Mouse (Mus musculus): ENCODE results near the gene 5730522E02Rik. TPM values are rescaled to one million over a fixed set of nuclear protein-coding genes. Genes with fewer than 3 reads are reported as not detected.
A peak's percentile ranks its signal among the peaks of the same experiment; 100 is the strongest.

The 5730522E02Rik gene
- polyA plus RNA-seq, 1 experiment from 2014 or later = 4.6 TPM

DNA sequence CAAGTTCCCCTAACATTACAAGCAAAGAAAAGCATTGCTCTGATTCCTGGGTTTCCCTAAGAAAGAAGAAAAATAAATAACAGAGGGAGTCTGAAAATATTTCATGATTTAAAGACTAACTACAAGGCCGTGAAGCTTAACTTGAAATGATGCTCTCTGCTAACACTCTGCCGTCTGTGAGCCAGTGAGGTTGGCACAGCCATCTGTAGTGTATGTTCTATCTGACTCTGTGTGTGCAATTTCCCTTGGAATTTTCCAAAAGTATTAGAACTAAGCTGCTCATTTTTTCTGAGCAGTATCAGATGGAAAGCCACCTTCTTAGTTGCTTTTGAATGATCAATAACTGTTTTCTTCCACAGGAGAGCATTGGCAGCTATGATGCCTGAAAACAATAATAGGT, 134.2 kb downstream of the 5730522E02Rik start:
- Histone ChIP-seq H3K9me3 (ENCODE audit: control insufficient read depth, low read length) (no peaks in the 10 kb centered on the region), H3K4me3 (ENCODE audit: low read depth, low read length) (no peak overlapping the region), H3K27ac (ENCODE audit: low read depth, low read length) (no peak overlapping the region), H3K4me2 (no peak overlapping the region), H3K27me3 (ENCODE audit: control insufficient read depth, insufficient read depth, low read length) (no peaks in the 10 kb centered on the region), H3K9ac (ENCODE audit: low read length) (no peak overlapping the region), H3K4me1 (ENCODE audit: control insufficient read depth, insufficient read depth, low read length) (peaks cover 2% of the 10 kb centered on the region; the same call in 1 of the 2 replicates), H3K36me3 (ENCODE audit: control insufficient read depth, insufficient read depth, low read length) (no peaks in the 10 kb centered on the region)
- ATAC-seq (ENCODE audit: low FRiP score) (no peak), DNase-seq (ENCODE audit: low spot score, missing footprints) (no peak)
- WGBS = 80% methylated on average over 2 of the region's 2 CpGs

DNA sequence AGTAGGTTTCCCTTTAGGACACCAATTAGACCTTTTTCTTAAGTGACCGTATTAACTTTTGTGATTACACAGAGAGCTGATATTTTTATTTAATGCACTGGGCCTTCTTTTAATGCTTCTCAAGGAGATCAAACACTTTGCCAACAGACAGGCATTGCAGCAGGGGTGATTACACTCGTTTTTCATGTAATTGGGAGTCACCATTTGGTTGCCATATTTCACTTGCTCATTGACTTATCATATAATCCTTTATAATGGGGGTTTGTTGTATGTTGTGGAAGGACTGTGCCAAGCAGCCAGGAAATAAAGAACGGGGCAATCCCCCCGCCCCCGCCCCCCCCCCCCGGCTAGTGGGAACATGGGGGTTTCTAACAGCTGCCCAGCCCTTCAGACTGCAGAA, 135.0 kb downstream of the 5730522E02Rik start:
- no peaks in the 10 kb centered on the region for H3K27me3 ChIP-seq (ENCODE audit: control insufficient read depth, insufficient read depth, low read length)
- no peak overlapping the region for H3K27ac ChIP-seq (ENCODE audit: low read depth, low read length)
- H3K4me3 ChIP-seq (ENCODE audit: low read depth, low read length) = no peak overlapping the region
- H3K36me3 ChIP-seq (ENCODE audit: control insufficient read depth, insufficient read depth, low read length) = no peaks in the 10 kb centered on the region
- H3K9me3 ChIP-seq (ENCODE audit: control insufficient read depth, low read length) = no peaks in the 10 kb centered on the region
- no peak overlapping the region for H3K4me2 ChIP-seq
- H3K9ac ChIP-seq (ENCODE audit: low read length) = no peak overlapping the region
- peaks cover 2% of the 10 kb centered on the region; the same call in 1 of the 2 replicates for H3K4me1 ChIP-seq (ENCODE audit: control insufficient read depth, insufficient read depth, low read length)
- DNase-seq (ENCODE audit: low spot score, missing footprints) = no peak
- 75% methylated on average over 6 of the region's 6 CpGs for WGBS
- no peak for ATAC-seq (ENCODE audit: low FRiP score)

DNA sequence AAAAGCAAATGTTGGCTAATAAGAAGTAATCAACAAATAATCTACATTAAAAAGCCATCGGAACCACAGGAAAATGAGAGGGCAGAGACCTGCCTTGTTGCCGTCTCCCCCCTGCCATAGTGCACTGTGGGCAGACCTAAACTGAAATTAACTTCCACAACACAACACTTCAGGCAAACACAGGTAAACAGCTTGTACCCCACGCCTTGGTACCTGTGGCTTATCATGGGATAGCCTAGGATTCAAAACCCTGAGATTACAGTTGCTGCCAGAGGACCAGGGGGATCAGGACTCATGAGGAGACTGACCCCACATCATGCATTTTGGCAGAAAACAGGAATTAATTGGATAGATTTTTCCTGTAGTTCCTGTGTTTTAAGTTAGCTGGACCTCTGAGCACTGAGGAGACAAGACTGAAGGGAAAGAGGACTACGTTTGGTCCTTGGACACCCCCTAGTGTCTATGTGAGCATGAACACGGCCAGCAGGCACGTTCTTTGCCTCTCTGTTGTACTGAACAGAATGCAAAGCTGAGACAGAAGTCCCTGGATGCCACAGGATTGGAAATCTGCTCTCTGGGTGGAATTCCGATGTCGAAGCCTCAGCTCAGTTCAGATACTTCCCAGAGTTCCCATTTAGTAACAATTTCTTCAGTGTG, 136.8 kb downstream of the 5730522E02Rik start:
- H3K9ac ChIP-seq (ENCODE audit: low read length) = no peak overlapping the region
- 47% methylated on average over 8 of the region's 8 CpGs for WGBS
- H3K27ac ChIP-seq (ENCODE audit: low read depth, low read length) = no peak overlapping the region
- ATAC-seq (ENCODE audit: low FRiP score) (peak; percentile 89), DNase-seq (ENCODE audit: low spot score, missing footprints) (no peak)
- peaks cover 2% of the 10 kb centered on the region; the same call in 1 of the 2 replicates for H3K4me1 ChIP-seq (ENCODE audit: control insufficient read depth, insufficient read depth, low read length)
- no peak overlapping the region for H3K4me2 ChIP-seq
- no peaks in the 10 kb centered on the region for H3K9me3 ChIP-seq (ENCODE audit: control insufficient read depth, low read length)
- H3K36me3 ChIP-seq (ENCODE audit: control insufficient read depth, insufficient read depth, low read length) = no peaks in the 10 kb centered on the region
- no peak overlapping the region for H3K4me3 ChIP-seq (ENCODE audit: low read depth, low read length)
- no peaks in the 10 kb centered on the region for H3K27me3 ChIP-seq (ENCODE audit: control insufficient read depth, insufficient read depth, low read length)

DNA sequence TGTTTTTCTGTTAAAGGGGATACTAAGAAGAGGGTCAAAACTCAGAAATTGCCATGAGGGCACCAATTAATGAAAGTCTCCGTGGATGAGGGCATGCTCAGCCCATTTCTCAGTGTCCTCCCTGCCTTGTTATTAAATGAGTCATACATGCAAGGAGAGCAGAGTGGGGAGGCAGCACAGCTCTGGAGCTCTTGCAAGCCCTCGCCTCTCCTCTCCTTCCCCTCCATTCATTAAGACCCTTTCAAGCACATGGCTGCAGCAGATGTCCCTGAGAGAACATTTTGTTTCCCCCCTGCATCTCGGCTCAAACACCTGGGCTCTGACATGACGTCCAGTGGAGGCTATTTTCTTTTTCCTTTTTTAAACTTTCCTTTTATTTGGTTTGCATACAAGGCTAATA, 138.5 kb downstream of the 5730522E02Rik start:
- Histone ChIP-seq H3K9me3 (ENCODE audit: control insufficient read depth, low read length) (no peaks in the 10 kb centered on the region), H3K36me3 (ENCODE audit: control insufficient read depth, insufficient read depth, low read length) (no peaks in the 10 kb centered on the region), H3K4me1 (ENCODE audit: control insufficient read depth, insufficient read depth, low read length) (peaks cover 2% of the 10 kb centered on the region; the same call in 1 of the 2 replicates), H3K4me2 (no peak overlapping the region), H3K27me3 (ENCODE audit: control insufficient read depth, insufficient read depth, low read length) (no peaks in the 10 kb centered on the region), H3K9ac (ENCODE audit: low read length) (no peak overlapping the region), H3K4me3 (ENCODE audit: low read depth, low read length) (no peak overlapping the region), H3K27ac (ENCODE audit: low read depth, low read length) (no peak overlapping the region)
- ATAC-seq (ENCODE audit: low FRiP score) (no peak), DNase-seq (ENCODE audit: low spot score, missing footprints) (no peak)
- 61% methylated on average over 4 of the region's 4 CpGs for WGBS

DNA sequence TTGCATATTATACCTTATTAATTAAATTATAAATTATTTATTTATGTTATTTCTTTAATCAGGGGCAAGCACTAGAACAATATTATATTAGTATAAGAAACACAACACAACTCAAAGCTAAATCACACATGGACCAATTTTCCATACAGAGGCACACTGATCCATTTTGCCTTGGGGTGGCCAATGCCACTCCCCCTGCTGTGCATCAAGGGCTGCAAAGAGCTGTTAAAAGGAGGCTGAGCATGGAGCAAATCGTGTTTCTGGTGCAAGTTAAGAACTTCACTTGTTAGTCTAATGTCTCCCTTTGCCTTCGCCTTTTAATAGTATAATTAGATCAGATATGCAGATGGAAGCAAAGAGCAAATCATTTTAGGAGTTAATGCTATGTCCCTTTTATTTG, 147.3 kb downstream of the 5730522E02Rik start:
- no peak overlapping the region for H3K4me3 ChIP-seq (ENCODE audit: low read depth, low read length)
- no peak overlapping the region for H3K4me2 ChIP-seq
- H3K36me3 ChIP-seq (ENCODE audit: control insufficient read depth, insufficient read depth, low read length) = no peaks in the 10 kb centered on the region
- 36% methylated on average over 2 of the region's 2 CpGs for WGBS
- no peak overlapping the region for H3K9ac ChIP-seq (ENCODE audit: low read length)
- DNase-seq (ENCODE audit: low spot score, missing footprints) = no peak
- H3K27me3 ChIP-seq (ENCODE audit: control insufficient read depth, insufficient read depth, low read length) = no peaks in the 10 kb centered on the region
- H3K9me3 ChIP-seq (ENCODE audit: control insufficient read depth, low read length) = no peaks in the 10 kb centered on the region
- peaks cover 3% of the 10 kb centered on the region; the same call in 1 of the 2 replicates for H3K4me1 ChIP-seq (ENCODE audit: control insufficient read depth, insufficient read depth, low read length)
- H3K27ac ChIP-seq (ENCODE audit: low read depth, low read length) = no peak overlapping the region
- ATAC-seq (ENCODE audit: low FRiP score) = no peak

DNA sequence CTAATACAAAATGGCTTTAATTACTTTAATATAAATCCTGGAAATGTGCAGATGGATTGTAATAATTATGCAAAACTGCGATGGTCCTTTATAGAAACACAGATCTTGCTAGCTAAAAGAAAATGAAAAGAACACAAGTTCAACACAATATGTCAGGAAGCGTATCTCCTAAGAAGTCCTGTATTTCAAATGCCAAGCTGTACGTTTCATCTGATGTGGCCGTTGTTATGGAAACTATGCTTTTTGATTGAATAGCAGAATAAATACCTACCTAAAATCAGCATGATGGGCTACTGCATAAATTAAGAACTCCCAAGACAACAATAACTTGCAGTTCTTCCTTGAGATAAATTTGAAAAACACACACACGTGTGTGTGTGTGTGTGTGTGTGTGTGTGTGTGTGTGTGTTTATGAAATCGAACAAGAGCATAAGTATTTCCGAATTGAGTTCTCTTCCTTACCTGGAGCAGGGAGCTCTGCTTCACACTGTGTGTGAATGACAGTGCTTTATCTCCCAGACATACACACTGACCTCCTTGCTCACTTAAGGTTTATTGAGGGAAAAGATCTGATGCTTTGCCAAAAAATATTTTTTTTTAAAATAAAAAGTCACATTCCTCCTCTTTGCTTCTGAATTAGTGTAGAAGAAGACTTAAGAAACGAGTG, 149.0 kb downstream of the 5730522E02Rik start:
- Histone ChIP-seq H3K9ac (ENCODE audit: low read length) (no peak overlapping the region), H3K4me2 (no peak overlapping the region), H3K27me3 (ENCODE audit: control insufficient read depth, insufficient read depth, low read length) (no peaks in the 10 kb centered on the region), H3K4me3 (ENCODE audit: low read depth, low read length) (no peak overlapping the region), H3K27ac (ENCODE audit: low read depth, low read length) (no peak overlapping the region), H3K4me1 (ENCODE audit: control insufficient read depth, insufficient read depth, low read length) (peaks cover 3% of the 10 kb centered on the region; the same call in 1 of the 2 replicates), H3K9me3 (ENCODE audit: control insufficient read depth, low read length) (no peaks in the 10 kb centered on the region), H3K36me3 (ENCODE audit: control insufficient read depth, insufficient read depth, low read length) (no peaks in the 10 kb centered on the region)
- DNase-seq (ENCODE audit: low spot score, missing footprints) = no peak
- 68% methylated on average over 8 of the region's 8 CpGs for WGBS
- ATAC-seq (ENCODE audit: low FRiP score) = no peak

DNA sequence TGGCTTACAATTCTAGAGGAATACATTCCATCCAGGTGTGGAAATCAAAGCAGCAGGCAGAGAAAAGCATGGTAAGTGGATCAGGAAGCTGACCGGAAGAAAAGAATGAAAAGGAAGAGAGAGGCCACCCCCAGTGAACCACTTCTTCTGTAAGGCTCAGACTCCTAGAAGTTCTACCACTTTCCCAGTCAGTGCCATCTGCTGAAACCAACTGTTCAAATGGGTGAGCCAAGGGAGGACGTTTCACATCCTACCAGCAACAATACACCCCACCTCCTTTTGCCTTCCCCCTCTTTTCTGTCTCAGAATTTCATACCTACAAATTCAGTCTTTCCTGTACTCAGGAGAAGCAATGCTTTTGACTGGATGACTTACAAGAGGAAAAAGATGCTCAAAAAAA, 197.0 kb downstream of the 5730522E02Rik start:
- Histone ChIP-seq H3K4me3 (ENCODE audit: low read depth, low read length) (no peak overlapping the region), H3K9me3 (ENCODE audit: control insufficient read depth, low read length) (no peaks in the 10 kb centered on the region), H3K27ac (ENCODE audit: low read depth, low read length) (no peak overlapping the region), H3K9ac (ENCODE audit: low read length) (no peak overlapping the region), H3K36me3 (ENCODE audit: control insufficient read depth, insufficient read depth, low read length) (no peaks in the 10 kb centered on the region), H3K4me2 (no peak overlapping the region), H3K27me3 (ENCODE audit: control insufficient read depth, insufficient read depth, low read length) (no peaks in the 10 kb centered on the region), H3K4me1 (ENCODE audit: control insufficient read depth, insufficient read depth, low read length) (no peaks in the 10 kb centered on the region)
- ATAC-seq (ENCODE audit: low FRiP score) (no peak), DNase-seq (ENCODE audit: low spot score, missing footprints) (no peak)
- WGBS = 73% methylated on average over 2 of the region's 2 CpGs

DNA sequence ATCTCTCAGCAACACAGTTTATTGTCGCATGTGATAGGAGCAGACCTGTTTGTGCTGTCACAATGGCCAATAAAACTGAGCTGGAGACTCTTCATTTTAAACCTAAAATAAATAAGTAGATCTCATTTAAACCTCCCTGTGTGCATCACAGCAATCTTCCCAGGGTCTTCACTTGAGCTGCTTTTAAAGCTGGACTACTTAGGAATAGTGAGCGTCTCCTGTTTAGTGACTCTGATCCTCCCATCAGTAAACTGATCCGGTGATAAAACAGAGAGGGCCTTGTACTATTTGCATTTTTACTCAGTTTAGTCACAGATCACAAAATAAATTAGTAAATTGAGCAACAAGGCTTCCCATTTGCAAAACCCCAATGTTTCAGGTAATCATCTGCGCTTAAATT, 206.5 kb downstream of the 5730522E02Rik start:
- no peaks in the 10 kb centered on the region for H3K9me3 ChIP-seq (ENCODE audit: control insufficient read depth, low read length)
- WGBS = 65% methylated on average over 4 of the region's 4 CpGs
- ATAC-seq (ENCODE audit: low FRiP score) = no peak

DNA sequence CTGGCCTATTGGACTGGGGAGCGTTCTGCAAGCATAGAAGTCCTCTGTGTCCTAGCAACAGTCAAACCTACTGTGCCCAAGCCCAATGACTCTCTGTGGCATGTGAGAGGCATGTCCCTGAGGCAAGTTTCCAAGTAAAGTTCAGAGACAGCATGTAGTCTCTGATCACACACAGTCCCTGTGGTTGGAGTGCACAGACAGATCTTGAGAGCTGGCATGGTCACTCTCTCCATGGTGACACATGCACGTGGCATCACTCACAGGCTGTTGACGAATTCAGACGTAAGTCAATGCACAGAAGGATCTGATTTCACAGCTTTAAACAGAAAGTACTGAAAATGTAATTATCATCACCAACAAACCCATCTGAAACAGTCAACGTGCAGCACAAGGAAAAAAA, 210.8 kb downstream of the 5730522E02Rik start:
- Histone ChIP-seq H3K9me3 (ENCODE audit: control insufficient read depth, low read length) (no peaks in the 10 kb centered on the region), H3K4me1 (ENCODE audit: control insufficient read depth, insufficient read depth, low read length) (0 out of 2 replicates have a peak, but pooled peaks cover 2% of the 10 kb centered on the region), H3K4me3 (ENCODE audit: low read depth, low read length) (no peak overlapping the region), H3K4me2 (no peak overlapping the region), H3K27me3 (ENCODE audit: control insufficient read depth, insufficient read depth, low read length) (no peaks in the 10 kb centered on the region), H3K36me3 (ENCODE audit: control insufficient read depth, insufficient read depth, low read length) (no peaks in the 10 kb centered on the region), H3K9ac (ENCODE audit: low read length) (no peak overlapping the region), H3K27ac (ENCODE audit: low read depth, low read length) (no peak overlapping the region)
- WGBS = 75% methylated on average over 5 of the region's 5 CpGs
- ATAC-seq (ENCODE audit: low FRiP score) (no peak), DNase-seq (ENCODE audit: low spot score, missing footprints) (no peak)

More for the DNA sequence above, 206.5 kb downstream of the 5730522E02Rik start:
- Histone ChIP-seq H3K4me2 (no peak overlapping the region), H3K4me1 (ENCODE audit: control insufficient read depth, insufficient read depth, low read length) (0 out of 2 replicates have a peak, but pooled peaks cover 2% of the 10 kb centered on the region), H3K4me3 (ENCODE audit: low read depth, low read length) (no peak overlapping the region), H3K27me3 (ENCODE audit: control insufficient read depth, insufficient read depth, low read length) (no peaks in the 10 kb centered on the region), H3K27ac (ENCODE audit: low read depth, low read length) (no peak overlapping the region), H3K9ac (ENCODE audit: low read length) (no peak overlapping the region), H3K36me3 (ENCODE audit: control insufficient read depth, insufficient read depth, low read length) (no peaks in the 10 kb centered on the region)
- DNase-seq (ENCODE audit: low spot score, missing footprints) = no peak
